ENCODE assay signal across 8 mouse cellular contexts in the genomic region with DNA sequence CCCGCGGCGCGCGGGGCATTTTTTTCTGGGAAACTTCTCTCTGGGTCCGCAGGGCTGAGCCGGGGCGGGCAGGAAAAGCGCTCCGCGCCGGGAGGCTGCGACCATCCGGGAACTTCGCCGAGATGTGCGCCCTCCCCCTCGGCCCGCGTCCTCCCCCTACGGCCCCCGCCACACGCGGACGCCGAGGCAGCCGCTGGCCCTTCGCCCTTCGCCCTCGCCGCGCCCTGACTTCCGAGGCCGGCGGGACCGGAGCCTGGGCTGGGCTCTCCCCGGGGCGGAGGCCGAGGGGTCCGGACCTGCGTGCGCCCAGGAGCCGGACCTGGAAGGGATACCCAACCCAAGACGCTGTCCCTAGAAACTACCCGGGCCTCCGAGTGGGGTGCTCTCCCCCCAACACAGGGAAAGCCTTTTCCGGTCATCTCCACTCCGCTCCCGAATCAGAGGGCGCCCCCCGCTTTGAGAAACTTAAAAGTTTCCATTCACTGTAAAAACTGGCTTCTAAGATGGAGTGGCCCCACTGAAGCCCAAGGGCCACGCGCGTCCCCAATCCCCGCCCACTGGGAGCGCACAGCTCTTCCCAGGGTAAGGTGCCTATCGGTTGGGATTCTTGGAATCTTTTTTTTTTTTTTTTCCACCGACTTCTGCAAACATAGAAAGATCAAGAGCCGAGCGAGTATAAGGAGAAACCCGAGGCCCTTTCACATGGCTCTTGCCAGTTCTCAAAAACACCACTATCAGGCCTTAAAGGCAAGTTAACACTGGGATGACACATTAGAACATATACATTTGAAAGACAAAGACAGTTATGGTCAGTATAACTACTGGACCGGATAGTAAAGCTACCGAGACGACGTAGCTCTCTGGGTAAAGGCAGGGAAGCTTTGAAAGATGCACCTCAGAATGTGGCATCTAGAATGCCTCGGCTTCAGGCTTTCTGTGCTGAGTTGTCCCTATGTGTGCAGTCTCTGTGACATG. TPM values are rescaled to one million over a fixed set of nuclear protein-coding genes. Genes with fewer than 3 reads are reported as not detected.
DNase-seq lines count a peak whose midpoint lies in the region; ATAC-seq lines count a peak whose summit lies in the region.

A gene (minus strand): TSS at position 379 of the 975 bp plus-strand sequence.

- ATAC-seq in inflammation-experienced regulatory T-cells, adult 6 months: no peak
- ATAC-seq in megakaryocyte, adult 5-6 weeks (ENCODE audit: poor library complexity, severe bottlenecking): peak; percentile 28
- no peak for ATAC-seq in megakaryocyte-erythroid progenitor cell, adult 5-6 weeks (replicated peaks; ENCODE audit: low FRiP score, low TSS enrichment, poor library complexity, severe bottlenecking)

- intact Hi-C loops in gastrocnemius, postnatal 36 days (cut with DNase I): no loop called here
- intact Hi-C loops in left cerebral cortex, postnatal 10 days (cut with DNase I): no loop called here

- DNase-seq in adrenal gland, adult 2 months: peak; percentile 92
- peak; percentile 79 for DNase-seq in embryo, embryonic 10 days (ENCODE audit: low spot score)
- peak; percentile 83 to 87 for DNase-seq in gastrocnemius, postnatal 36 days
- DNase-seq in left cerebral cortex, postnatal 10 days (ENCODE audit: extremely low spot score in 1 of 2, low spot score in 2 of 2): peak; percentile 30 to 90
- peak; percentile 75 to 76 for DNase-seq in right cerebral cortex, postnatal 10 days (ENCODE audit: low spot score in 2 of 2)

RNA-seq across cellular contexts. Expression of the gene that starts here (rescaled TPM):
- total RNA-seq in adrenal gland, adult 2 months (2021): 10 to 100 TPM; 13.4 to 19.7 TPM
- 16.8 and 17.4 TPM in 2 replicates for polyA plus RNA-seq in adrenal gland, adult 2 months (2012; rRNA removed)
- total RNA-seq in gastrocnemius, postnatal 36 days (2021): 1 to 10 TPM; 9.7 to 9.8 TPM
- 100 to 1,000 TPM in 1 of 3 experiments, 10 to 100 TPM in 2; 61.5 to 101 (median 68.3) TPM for polyA plus RNA-seq in inflammation-experienced regulatory T-cells, adult 6 months (2017; shearing (Covaris generic))
- total RNA-seq in left cerebral cortex, postnatal 10 days (2021): 1 to 10 TPM; 7.5 to 7.9 TPM
- 123 and 139 TPM in 2 replicates for total RNA-seq in megakaryocyte, adult 5-6 weeks (2015)
- total RNA-seq in megakaryocyte, adult 5-6 weeks (2017): 37.4 and 55.2 TPM in 2 replicates
- 7.7 and 14.0 TPM in 2 replicates for total RNA-seq in megakaryocyte-erythroid progenitor cell, adult 5-6 weeks (2014; fragmentation: Nextera tagmentation)
- total RNA-seq in megakaryocyte-erythroid progenitor cell, adult 5-6 weeks (2017): 3.9 and 9.6 TPM in 2 replicates
